Mouse (Mus musculus) left cerebral cortex, adult 9 months (tissue): ENCODE measurements around the gene AC140267.1.

ENCODE experiments used
- DNase-seq, 2 experiments: peaks; one replicate each; pipeline ENCODE4 v3.0.0; 2022; ENCODE audit warnings: low spot score in 2 of 2

Gene AC140267.1

DNA sequence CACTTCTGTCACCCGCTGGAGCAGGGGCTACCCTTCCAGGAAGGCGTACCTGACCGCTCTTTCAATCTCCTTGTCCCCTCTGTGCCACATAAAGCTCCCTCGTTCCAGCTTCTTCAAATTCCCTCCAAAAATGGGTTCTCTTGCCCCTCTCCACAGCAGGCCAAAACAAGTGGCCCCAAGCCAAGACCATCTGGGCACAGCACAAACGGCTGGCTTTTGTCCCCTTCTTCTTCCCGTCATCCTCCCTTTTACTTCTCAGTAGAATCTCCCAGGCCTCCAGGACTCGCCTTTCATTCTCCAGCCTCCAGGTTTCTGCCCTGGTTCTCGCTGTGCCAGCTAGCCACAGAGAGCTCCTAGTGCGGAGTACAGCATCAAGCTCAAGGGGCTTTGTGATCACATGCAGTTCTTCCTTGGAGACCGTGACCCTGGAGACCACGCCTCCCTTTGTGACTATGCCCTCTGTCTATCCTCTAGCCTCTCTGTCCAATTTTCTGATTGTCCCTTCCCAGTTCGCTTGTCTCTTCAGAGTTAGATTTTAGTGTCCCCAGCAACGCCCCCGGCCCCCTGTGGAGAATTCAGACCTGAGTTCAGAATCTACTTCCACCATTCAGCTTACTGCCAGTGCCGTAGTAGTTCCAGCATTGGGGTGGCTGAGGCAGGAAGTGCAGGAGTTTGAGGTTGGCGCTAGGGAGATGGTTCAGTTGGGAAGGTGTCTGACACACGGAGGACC is 7.4 kb upstream of the AC140267.1 start:
- no peak for DNase-seq

DNA sequence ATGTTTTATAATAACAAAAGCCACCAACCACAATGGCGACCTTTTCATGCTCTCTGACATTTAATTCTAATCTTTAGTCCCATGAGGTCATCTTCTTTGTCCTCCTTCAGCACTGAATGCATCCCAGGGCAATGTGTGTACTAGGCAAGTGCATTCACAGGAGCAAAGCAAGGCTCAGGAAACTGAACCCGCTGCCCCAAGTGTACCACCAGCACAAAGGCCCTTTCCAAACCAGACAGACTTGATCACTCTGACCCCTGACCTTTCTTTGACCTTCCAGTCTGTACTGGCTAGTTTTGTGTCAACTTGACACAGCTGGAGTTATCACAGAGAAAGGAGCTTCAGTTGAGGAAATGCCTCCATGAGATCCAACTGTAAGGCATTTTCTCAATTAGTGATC is 3.3 kb upstream of the AC140267.1 start:
- no peak for DNase-seq

DNA sequence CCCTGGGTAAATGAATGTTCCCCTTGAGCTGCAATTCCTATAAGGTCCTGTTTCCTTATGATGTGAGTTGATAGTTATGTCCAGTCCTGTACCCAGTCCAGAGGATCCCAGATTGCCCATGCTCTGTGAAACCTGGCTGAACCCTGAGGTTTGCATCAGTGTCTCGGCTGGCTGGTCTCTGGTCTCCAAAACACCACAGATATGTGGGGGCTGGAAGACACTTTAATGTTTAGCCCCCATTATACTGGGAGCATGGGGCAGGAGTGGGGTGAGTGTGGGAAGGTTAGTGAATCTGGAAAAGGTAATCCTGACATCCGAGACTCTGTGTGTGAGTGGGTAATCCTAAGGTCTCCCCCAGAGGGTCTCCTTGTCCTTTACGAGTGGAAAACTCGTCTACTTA is 2.6 kb upstream of the AC140267.1 start:
- DNase-seq = no peak

DNA sequence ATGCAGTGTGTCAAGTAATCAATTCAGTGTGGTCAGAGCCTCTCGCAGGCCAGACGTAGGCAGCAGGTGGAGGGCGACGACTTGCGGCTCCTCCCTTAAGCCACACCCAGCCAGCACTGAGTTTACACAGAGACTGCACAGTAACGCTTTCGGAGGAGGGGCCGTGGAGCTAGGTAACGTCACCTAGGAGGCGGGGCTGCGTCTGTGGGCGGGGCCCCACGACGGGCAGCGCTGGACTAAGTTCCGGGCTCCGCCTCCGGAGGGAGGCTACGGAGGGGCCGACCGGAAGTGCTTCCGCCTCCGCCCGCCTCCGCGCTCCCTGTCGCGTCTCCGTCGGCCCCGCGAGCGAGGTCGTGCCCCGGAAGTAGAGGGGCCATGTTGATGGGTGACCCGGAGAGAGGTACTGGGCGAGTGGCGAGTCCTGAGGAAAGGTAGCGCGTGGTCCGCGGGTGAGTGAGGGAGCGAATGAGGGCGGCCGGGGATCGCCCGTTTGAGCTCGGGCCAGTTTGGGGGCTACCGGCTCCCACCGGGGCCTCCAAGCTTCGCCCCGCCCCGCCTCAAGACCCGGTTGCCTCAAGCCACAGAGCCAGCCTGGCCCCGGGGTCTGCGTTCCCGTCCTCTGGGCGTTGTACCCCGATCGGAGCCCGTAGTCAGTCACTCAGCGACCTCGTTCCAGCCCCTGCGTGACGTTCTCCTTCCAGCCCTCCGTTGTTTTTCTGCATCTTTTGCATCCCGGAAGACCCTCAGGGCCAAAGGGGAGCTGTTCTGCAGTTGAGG is 1.7 kb upstream of the AC140267.1 start, which contains the start of gene Mief1:
Gene Mief1, plus strand, starts transcription at position 286 of the 777 bp plus-strand sequence.
- peak; percentile 94 to 98 for DNase-seq

DNA sequence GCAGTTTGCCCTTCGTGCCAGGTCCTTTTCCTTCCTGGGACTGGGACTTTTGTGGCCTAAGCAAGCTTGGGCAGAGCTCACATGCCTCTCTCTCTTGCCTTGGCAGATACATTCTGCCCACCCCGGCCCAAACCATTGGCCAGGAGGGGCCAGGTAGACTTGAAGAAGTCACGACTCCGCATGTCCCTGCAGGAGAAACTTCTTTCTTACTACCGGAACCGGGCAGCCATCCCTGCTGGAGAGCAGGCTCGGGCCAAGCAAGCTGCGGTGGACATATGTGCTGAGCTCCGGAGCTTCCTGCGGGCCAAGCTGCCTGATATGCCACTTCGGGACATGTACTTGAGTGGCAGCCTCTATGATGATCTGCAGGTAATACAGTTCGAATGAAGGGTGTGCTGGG is 12.5 kb downstream of the AC140267.1 start:
- no peak for DNase-seq

DNA sequence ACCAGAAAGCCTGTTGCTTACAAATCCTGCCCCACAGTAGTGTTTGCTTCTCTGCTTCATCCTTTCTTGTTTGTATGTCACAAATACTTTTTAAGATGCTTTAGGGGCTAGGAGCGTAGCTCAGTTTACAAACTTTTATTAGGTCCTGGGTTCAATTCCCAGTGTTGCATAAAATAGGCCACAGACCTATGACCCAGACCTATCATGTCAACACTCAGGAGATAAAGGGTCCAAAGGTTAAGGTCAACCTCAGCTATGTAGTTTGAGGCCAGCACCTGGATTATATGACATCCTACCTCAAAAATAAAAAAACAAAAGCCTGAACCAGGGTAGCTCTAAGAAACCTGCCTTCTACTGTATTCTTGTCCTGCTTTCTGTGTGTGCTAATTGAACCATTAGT is 13.0 kb downstream of the AC140267.1 start:
- no peak for DNase-seq

DNA sequence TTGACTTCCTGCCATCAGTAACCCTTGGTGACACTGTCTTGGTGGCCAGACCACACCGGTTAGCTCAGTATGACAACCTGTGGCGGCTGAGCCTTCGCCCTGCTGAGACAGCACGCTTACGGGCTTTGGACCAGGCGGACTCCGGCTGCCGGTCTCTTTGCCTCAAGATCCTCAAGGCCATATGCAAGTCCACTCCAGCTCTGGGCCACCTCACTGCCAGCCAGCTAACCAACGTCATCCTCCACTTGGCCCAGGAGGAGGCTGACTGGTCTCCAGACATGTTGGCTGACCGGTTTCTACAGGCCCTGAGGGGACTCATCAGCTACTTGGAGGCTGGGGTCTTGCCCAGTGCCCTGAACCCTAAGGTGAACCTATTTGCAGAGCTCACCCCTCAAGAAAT is 14.0 kb downstream of the AC140267.1 start:
- no peak for DNase-seq

DNA sequence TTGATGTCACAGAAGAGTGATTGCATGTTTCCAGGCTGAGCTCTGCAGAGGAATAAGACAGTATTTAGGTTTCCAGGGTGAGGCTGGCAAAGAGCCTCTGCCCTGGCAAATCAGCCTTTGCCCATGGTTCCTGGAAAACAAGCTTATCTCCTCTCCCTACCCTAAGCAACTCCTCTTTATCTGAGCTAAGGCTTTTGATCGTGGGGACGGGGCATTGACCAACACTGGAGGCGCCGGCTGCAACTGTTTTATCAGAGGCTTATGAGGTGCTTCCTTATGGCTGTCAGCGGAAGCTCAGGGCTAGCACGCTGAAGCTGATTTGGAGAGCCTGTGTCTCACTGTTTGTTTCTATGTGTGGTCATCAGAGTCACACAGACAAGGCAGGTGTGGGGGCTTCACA is 15.0 kb downstream of the AC140267.1 start:
- no peak for DNase-seq

DNA sequence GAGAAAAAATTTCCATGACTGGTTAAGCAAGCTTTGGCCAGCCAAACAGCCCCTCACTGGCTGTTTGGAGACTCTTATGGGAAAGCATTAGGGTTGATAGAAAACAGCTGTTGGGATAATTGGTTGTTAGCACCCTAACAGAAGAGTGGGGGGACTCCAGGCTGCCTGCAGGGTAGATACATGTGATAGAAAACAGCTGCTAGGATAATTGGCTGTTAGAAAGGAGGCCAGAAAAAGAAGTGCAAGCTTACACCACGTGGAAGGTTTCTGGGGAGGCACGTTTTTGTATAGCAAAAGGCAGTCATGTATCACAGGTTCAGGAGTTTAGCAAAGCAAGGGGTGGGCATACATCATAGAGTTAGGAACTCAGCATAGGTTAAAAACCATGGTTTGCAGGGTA is 17.9 kb downstream of the AC140267.1 start:
- DNase-seq = no peak

DNA sequence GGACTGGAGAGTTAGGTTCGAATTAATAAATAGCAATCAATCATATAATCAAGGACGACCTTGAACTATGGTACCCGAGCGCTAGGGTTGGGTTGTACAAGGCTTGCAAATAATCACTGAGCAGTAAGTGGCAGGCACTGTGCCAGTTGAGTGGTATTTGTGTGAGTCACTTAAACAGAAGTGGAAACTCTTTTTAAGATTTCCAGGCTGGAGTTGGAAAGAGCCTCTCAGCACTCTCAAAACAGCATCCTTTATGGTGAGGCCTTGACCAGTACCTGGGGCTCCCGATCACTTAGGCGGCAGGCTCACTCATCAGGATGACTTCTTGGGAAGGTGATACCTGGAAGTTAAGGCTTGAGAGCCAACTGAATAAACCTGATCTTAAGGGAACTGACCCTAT is 18.6 kb downstream of the AC140267.1 start:
- DNase-seq = peak in 1 of 2 experiments; percentile 31

DNA sequence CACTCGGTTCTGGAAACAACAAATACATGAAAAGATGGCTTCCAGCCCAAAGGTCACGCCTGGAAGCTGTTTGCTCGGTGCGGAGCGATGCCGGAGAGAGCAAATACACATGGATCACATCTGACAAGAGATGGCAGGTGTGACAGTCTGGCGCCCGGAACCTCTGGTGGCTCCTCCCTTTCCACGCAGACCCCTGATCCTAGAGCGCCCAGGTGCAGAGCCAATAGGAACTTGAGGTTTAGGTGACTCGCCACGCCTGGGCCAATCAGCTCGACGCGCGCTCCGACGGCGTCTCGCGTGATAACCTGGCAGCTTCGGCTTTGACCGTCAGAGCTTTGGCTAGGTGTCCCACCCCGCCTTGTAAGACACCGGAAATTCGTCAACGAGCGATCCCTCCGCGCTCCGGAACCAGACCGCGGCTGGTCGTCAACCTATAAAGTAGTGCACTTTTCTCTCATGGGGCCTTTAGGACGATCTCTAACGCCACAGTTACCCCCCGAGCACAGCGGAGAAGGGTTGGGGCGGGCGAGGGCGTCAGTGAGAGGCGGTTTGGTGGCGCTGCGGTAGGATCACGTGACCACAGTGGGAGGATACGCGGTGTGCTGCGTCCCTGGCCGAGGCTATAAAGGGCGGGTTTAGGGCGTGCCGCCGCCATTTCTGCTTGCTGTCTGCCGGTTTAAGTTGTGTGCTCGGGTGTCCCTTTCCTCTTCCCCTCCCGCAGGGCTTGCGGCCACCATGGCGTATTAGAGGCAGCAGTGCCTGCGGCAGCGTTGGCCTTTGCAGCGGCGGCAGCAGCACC is 19.4 kb downstream of the AC140267.1 start, which contains the start of gene Atf4:
Gene Atf4, plus strand, starts transcription at position 338 of the 799 bp plus-strand sequence.
- peak; percentile 99 for DNase-seq

DNA sequence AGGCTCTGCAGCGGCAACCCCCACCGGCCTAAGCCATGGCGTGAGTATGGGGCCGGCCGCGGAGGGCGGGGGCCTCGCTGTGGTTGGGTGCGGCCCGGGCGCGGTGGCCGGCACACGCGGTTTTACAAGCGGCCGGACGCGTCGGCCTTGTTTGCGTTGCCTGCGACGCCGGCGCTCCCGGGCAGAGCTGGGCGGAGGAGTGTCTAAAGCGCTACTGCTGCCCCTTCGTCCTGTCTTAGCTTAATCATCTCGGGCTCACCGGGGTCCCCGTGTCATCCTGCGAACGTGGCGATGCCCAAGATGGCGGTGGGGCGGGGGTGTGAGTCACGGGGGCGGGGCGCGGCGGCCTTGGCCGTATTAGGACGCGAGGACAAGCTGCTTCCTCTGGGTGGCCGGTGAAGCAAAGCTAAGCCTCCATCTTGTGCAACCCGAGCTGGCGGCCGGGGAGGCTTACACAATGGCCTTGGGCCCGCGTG is 20.0 kb downstream of the AC140267.1 start:
- peak in 1 of 2 experiments; percentile 66 for DNase-seq

DNA sequence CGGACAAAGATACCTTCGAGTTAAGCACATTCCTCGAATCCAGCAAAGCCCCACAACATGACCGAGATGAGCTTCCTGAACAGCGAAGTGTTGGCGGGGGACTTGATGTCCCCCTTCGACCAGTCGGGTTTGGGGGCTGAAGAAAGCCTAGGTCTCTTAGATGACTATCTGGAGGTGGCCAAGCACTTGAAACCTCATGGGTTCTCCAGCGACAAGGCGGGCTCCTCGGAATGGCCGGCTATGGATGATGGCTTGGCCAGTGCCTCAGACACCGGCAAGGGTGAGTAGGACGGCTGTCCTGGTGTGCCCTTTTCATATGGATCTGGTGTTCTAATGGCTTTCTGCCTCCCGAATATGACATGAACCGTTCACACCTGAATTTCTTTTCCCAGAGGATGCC is 20.6 kb downstream of the AC140267.1 start:
- peak in 1 of 2 experiments; percentile 28 for DNase-seq

DNA sequence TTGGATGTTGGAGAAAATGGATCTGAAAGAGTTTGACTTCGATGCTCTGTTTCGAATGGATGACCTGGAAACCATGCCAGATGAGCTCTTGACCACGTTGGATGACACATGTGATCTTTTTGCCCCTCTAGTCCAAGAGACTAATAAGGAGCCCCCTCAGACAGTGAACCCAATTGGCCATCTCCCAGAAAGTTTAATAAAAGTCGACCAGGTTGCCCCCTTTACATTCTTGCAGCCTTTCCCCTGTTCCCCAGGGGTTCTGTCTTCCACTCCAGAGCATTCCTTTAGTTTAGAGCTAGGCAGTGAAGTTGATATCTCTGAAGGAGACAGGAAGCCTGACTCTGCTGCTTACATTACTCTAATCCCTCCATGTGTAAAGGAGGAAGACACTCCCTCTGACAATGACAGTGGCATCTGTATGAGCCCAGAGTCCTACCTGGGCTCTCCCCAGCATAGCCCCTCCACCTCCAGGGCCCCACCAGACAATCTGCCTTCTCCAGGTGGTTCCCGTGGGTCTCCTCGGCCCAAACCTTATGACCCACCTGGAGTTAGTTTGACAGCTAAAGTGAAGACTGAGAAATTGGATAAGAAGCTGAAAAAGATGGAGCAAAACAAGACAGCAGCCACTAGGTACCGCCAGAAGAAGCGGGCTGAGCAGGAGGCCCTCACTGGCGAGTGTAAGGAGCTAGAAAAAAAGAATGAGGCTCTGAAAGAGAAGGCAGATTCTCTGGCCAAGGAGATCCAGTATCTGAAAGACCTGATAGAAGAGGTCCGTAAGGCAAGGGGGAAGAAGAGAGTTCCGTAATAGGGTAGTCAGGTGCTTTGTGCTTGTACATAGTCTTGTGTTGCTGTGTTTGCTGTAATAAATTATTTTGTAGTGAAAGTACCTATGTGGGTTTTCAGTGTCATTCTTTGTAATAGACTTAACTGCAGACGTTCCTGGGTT is 21.3 kb downstream of the AC140267.1 start:
- DNase-seq = no peak

DNA sequence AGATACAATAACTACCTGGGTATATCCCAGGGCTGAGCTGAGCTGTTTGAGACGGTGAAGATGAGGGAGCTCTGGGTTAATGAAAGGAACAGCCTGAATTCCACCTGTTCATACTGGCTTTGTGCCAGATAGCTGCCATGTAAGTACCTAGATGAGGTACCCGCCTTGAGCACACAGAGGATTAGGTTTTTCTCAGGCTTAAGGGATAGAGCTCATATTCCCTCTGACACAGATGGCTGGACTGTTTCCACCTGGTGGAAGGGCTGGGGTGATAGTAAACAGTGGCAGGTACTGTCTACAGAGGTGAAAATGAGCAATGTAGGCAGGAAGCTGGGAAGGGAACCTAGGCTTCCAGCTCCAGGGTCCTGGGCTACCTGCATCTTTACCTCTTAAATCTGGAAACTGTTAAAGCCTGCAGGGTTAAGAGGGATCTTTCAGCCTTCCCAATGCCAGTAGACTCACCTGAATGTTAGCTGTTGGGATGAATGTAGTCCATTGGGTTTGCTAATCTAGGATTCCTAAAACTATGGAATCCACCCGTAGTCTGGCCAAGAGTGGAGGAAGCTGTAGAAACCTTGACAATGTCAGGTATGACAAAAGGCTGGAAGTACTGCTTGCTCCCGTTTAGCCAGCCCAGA is 22.1 kb downstream of the AC140267.1 start:
- no peak for DNase-seq

DNA sequence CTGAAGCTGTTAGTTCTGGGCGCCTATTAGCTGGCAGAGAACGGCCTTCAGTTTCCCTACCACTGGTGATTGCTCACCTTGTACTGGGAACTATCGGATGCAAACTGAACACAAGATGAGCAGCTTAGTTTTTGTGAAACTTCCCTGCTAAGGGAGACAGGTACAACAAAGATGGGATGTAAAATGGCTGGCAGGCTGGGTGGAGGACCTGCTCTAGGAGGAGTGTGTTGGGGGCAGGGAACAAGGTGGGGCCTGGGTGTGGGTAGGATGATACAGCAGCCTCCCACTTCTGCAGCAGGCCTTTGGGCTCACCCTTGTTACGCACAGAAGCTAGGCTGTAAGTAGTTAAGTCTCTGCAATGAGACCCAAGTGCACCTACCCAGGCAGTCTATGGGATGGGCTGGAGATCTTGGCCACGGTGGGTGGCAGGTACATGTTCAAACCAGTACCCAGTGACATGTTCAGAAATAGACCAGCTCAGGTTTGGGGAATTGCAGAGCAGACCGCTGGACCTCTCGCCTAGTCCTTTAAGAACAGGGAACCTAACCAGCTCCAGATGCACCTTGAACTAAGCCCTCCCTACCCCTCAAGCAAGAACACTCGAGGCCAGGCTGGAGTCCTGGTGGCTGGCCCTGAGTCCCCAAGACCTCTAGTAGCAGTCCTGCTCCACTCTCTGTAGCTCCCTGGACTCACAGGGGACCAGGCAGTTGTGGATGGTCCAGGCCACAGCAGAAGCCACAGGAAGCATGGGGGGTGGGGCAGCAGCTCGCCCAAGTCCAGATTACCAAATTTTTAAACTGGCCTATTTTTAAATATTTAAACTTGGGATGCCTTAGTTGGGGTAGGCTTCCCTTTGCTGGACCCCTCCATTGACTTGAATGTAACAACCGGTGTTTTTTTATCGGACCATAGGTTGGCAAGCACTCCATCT is 22.9 kb downstream of the AC140267.1 start:
- no peak for DNase-seq

DNA sequence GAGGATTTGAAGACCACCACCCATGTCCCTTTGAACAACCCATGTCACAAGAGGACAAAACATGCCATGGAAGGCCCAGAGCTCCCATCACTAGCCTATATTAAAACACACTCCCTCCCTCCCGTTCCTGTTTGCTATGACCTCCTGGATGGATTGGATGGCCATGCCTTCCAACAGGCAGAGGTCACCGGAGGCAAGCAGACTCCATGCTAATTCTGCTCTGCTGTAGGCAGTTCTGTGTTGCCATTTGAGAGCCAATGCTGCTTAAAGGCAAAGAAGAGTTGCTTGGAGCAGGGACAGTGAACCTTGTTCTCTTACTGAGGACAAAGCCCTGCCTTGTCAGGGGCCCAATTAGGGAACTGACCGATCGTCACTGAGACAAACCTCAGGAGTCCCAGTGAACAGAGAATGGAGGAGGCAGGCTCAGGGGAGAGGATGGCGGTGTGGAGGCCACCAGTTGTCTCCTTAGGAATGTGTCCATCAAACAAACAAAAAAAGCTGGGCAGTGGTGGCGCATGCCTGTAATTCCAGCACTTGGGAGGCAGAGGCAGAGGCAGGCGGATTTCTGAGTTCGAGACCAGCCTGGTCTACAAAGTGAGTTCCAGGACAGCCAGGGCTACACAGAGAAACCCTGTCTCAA is 23.9 kb downstream of the AC140267.1 start:
- DNase-seq = no peak

DNA sequence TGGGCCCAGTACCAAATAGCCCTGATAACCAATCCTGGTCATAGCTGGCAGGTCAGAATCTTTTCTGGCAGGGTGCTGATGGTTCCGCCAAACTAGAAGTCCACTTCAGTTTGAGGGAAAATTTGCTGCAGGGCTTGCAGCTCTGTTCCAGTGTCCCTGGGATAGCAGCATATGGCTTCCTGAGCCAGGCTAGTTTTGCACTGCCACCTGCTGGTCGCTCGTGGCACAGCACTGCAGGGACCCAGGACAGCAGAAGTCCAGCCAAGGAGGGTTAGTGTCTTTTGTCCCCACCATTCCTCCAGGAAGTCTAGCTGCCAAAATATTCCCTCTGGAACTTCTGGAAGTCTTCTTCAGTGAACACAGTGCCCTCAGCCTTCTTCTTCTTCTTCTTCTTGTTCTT is 25.0 kb downstream of the AC140267.1 start:
- peak in 1 of 2 experiments; percentile 87 for DNase-seq

DNA sequence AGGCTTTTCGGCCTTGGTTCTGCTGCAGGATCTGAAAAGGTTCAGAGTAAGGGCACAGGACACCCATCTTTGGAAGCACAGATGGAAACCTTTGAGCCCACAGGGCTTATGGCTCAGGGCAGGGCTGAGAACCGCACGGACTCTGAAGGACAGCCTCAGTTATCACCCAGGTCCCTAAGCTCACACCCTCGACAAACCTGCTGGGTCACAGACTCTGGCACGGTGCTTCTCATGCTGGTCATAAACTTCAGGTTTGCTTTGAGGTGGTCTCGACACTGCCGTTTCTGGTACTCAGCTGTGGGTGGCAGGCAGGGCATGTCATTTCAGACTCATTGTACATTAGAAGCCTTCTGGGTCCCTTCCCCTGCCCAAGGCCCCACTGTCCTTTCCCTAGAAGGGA is 25.5 kb downstream of the AC140267.1 start:
- DNase-seq = no peak
